Mouse (Mus musculus): ENCODE measurements around the gene Olfr417. TPM values are rescaled to one million over a fixed set of nuclear protein-coding genes. Genes with fewer than 3 reads are reported as not detected.

The Olfr417 gene
- polyA plus RNA-seq, 1 experiment, result not detected

- Histone ChIP-seq H3K27me3 (ENCODE audit: control insufficient read depth, insufficient read depth, insufficient read length) (no peaks in the 10 kb centered on the region), H3K36me3 (ENCODE audit: control insufficient read depth, insufficient read depth) (no peaks in the 10 kb centered on the region), H3ac (ENCODE audit: control insufficient read depth, insufficient read length) (no peak overlapping the region), H3K79me2 (ENCODE audit: control insufficient read depth, insufficient read depth) (no peaks in the 10 kb centered on the region), H3K4me3 (no peak overlapping the region), H3K4me2 (ENCODE audit: low read depth) (no peak overlapping the region)
- no peak for TF ChIP-seq MAX (IDR thresholded peaks at IDR 0.05; ENCODE audit: low read depth)
- TF ChIP-seq TCF12 (IDR thresholded peaks at IDR 0.05; ENCODE audit: insufficient read depth, poor library complexity, severe bottlenecking), result no peak
- TF ChIP-seq POLR2AphosphoS2 (IDR thresholded peaks at IDR 0.05; ENCODE audit: insufficient read length, low read depth), result no peak
- TF ChIP-seq USF1 (IDR thresholded peaks at IDR 0.05; ENCODE audit: low read depth), result no peak
- no peak for TF ChIP-seq MYOG (IDR thresholded peaks at IDR 0.05; ENCODE audit: control insufficient read depth in 1 of 3, insufficient read depth in 1 of 3, insufficient read length in 2 of 3, low read depth in 2 of 3)
- no peak for TF ChIP-seq REST (IDR thresholded peaks at IDR 0.05; ENCODE audit: insufficient read depth, insufficient read length)
- TF ChIP-seq CEBPB (IDR thresholded peaks at IDR 0.05; ENCODE audit: insufficient read depth, poor library complexity, severe bottlenecking), result no peak
- TF ChIP-seq MYOD1 (IDR thresholded peaks at IDR 0.05; ENCODE audit: control insufficient read depth in 1 of 3, insufficient read length in 2 of 3, low read depth in 2 of 3), result no peak
- TF ChIP-seq E2F4 (IDR thresholded peaks at IDR 0.05; ENCODE audit: insufficient read depth), result no peak
- no peak for TF ChIP-seq SRF (IDR thresholded peaks at IDR 0.05; ENCODE audit: control insufficient read depth, insufficient read length, low read depth)
- no peak for TF ChIP-seq TCF3 (IDR thresholded peaks at IDR 0.05; ENCODE audit: insufficient read length, low read depth)
- no peak for TF ChIP-seq POLR2A (IDR thresholded peaks at IDR 0.05; ENCODE audit: insufficient read length, low read depth)
These were observed 8.9 kb downstream of the Olfr417 start for GRCm38 (mm10) chr1:174373799-174374198.

GRCm38 (mm10) chr1:174390746-174391145 is 25.8 kb downstream of the Olfr417 start, which contains the start of gene Olfr248:
Olfr248 (plus strand) TSS chr1:174391046.
- Histone ChIP-seq H3K4me3 (no peak within 1 kb of the TSS), H3K79me2 (ENCODE audit: control insufficient read depth, insufficient read depth) (no peaks in the 10 kb centered on the region), H3K27me3 (ENCODE audit: control insufficient read depth, insufficient read depth, insufficient read length) (no peaks in the 10 kb centered on the region), H3ac (ENCODE audit: control insufficient read depth, insufficient read length) (no peak within 1 kb of the TSS), H3K4me2 (ENCODE audit: low read depth) (no peak within 1 kb of the TSS), H3K36me3 (ENCODE audit: control insufficient read depth, insufficient read depth) (no peaks in the 10 kb centered on the region)
- no peak for TF ChIP-seq MYOG (IDR thresholded peaks at IDR 0.05; ENCODE audit: control insufficient read depth in 1 of 3, insufficient read depth in 1 of 3, insufficient read length in 2 of 3, low read depth in 2 of 3)
- no peak for TF ChIP-seq E2F4 (IDR thresholded peaks at IDR 0.05; ENCODE audit: insufficient read depth)
- TF ChIP-seq MYOD1 (IDR thresholded peaks at IDR 0.05; ENCODE audit: control insufficient read depth in 1 of 3, insufficient read length in 2 of 3, low read depth in 2 of 3), result no peak
- no peak for TF ChIP-seq TCF3 (IDR thresholded peaks at IDR 0.05; ENCODE audit: insufficient read length, low read depth)
- no peak for TF ChIP-seq SRF (IDR thresholded peaks at IDR 0.05; ENCODE audit: control insufficient read depth, insufficient read length, low read depth)
- no peak for TF ChIP-seq USF1 (IDR thresholded peaks at IDR 0.05; ENCODE audit: low read depth)

GRCm38 (mm10) chr1:174422959-174423358 is 58.0 kb downstream of the Olfr417 start:
- Histone ChIP-seq H3K4me2 (ENCODE audit: low read depth) (no peak overlapping the region), H3ac (ENCODE audit: control insufficient read depth, insufficient read length) (no peak overlapping the region), H3K27me3 (ENCODE audit: control insufficient read depth, insufficient read depth, insufficient read length) (no peaks in the 10 kb centered on the region), H3K4me3 (no peak overlapping the region), H3K36me3 (ENCODE audit: control insufficient read depth, insufficient read depth) (no peaks in the 10 kb centered on the region), H3K79me2 (ENCODE audit: control insufficient read depth, insufficient read depth) (no peaks in the 10 kb centered on the region)
- TF ChIP-seq E2F4 (IDR thresholded peaks at IDR 0.05; ENCODE audit: insufficient read depth) (no peak), POLR2AphosphoS2 (IDR thresholded peaks at IDR 0.05; ENCODE audit: insufficient read length, low read depth) (no peak), MYOG (IDR thresholded peaks at IDR 0.05; ENCODE audit: control insufficient read depth in 1 of 3, insufficient read depth in 1 of 3, insufficient read length in 2 of 3, low read depth in 2 of 3) (no peak), MYOD1 (IDR thresholded peaks at IDR 0.05; ENCODE audit: control insufficient read depth in 1 of 3, insufficient read length in 2 of 3, low read depth in 2 of 3) (no peak), SRF (IDR thresholded peaks at IDR 0.05; ENCODE audit: control insufficient read depth, insufficient read length, low read depth) (no peak), REST (IDR thresholded peaks at IDR 0.05; ENCODE audit: insufficient read depth, insufficient read length) (no peak), POLR2A (IDR thresholded peaks at IDR 0.05; ENCODE audit: insufficient read length, low read depth) (no peak), TCF12 (IDR thresholded peaks at IDR 0.05; ENCODE audit: insufficient read depth, poor library complexity, severe bottlenecking) (no peak), TCF3 (IDR thresholded peaks at IDR 0.05; ENCODE audit: insufficient read length, low read depth) (no peak), MAX (IDR thresholded peaks at IDR 0.05; ENCODE audit: low read depth) (no peak), USF1 (IDR thresholded peaks at IDR 0.05; ENCODE audit: low read depth) (no peak), CEBPB (IDR thresholded peaks at IDR 0.05; ENCODE audit: insufficient read depth, poor library complexity, severe bottlenecking) (no peak)

- Histone ChIP-seq H3K36me3 (ENCODE audit: control insufficient read depth, insufficient read depth) (no peaks in the 10 kb centered on the region), H3K27me3 (ENCODE audit: control insufficient read depth, insufficient read depth, insufficient read length) (no peaks in the 10 kb centered on the region), H3K4me2 (ENCODE audit: low read depth) (no peak within 1 kb of the TSS), H3K79me2 (ENCODE audit: control insufficient read depth, insufficient read depth) (no peaks in the 10 kb centered on the region), H3K4me3 (no peak within 1 kb of the TSS), H3ac (ENCODE audit: control insufficient read depth, insufficient read length) (no peak within 1 kb of the TSS)
- TF ChIP-seq POLR2AphosphoS2 (IDR thresholded peaks at IDR 0.05; ENCODE audit: insufficient read length, low read depth) (no peak), MYOG (IDR thresholded peaks at IDR 0.05; ENCODE audit: control insufficient read depth in 1 of 3, insufficient read depth in 1 of 3, insufficient read length in 2 of 3, low read depth in 2 of 3) (no peak), TCF3 (IDR thresholded peaks at IDR 0.05; ENCODE audit: insufficient read length, low read depth) (no peak), POLR2A (IDR thresholded peaks at IDR 0.05; ENCODE audit: insufficient read length, low read depth) (no peak), CEBPB (IDR thresholded peaks at IDR 0.05; ENCODE audit: insufficient read depth, poor library complexity, severe bottlenecking) (no peak), TCF12 (IDR thresholded peaks at IDR 0.05; ENCODE audit: insufficient read depth, poor library complexity, severe bottlenecking) (no peak), USF1 (IDR thresholded peaks at IDR 0.05; ENCODE audit: low read depth) (no peak), E2F4 (IDR thresholded peaks at IDR 0.05; ENCODE audit: insufficient read depth) (no peak), MYOD1 (IDR thresholded peaks at IDR 0.05; ENCODE audit: control insufficient read depth in 1 of 3, insufficient read length in 2 of 3, low read depth in 2 of 3) (no peak), SRF (IDR thresholded peaks at IDR 0.05; ENCODE audit: control insufficient read depth, insufficient read length, low read depth) (no peak), MAX (IDR thresholded peaks at IDR 0.05; ENCODE audit: low read depth) (no peak), REST (IDR thresholded peaks at IDR 0.05; ENCODE audit: insufficient read depth, insufficient read length) (no peak)
These were observed 58.8 kb downstream of the Olfr417 start, which contains the start of gene Olfr414 for GRCm38 (mm10) chr1:174423764-174424163. Olfr414 (plus strand) TSS chr1:174424064.

Other genes with a start within 250 kb of the Olfr417 start
- gene Olfr231, start 244.0 kb upstream of the Olfr417 start, polyA plus RNA-seq (2012; fragmentation: generic; extraction: Trizol), result not detected
- gene Olfr424, start 233.6 kb upstream of the Olfr417 start, polyA plus RNA-seq (2012; fragmentation: generic; extraction: Trizol), result not detected
- not detected for gene Olfr420, start 209.5 kb upstream of the Olfr417 start, polyA plus RNA-seq (2012; fragmentation: generic; extraction: Trizol)
- gene Spta1, start 192.3 kb upstream of the Olfr417 start, polyA plus RNA-seq (2012; fragmentation: generic; extraction: Trizol), result 0.04 TPM
- gene Olfr419, start 113.1 kb upstream of the Olfr417 start, polyA plus RNA-seq (2012; fragmentation: generic; extraction: Trizol), result not detected
- not detected for gene Mptx1, start 34.6 kb upstream of the Olfr417 start, polyA plus RNA-seq (2012; fragmentation: generic; extraction: Trizol)
- gene Olfr248, start 25.9 kb downstream of the Olfr417 start, polyA plus RNA-seq (2012; fragmentation: generic; extraction: Trizol), result not detected
- not detected for gene Olfr414, start 58.9 kb downstream of the Olfr417 start, polyA plus RNA-seq (2012; fragmentation: generic; extraction: Trizol)
- gene Olfr220, start 77.0 kb downstream of the Olfr417 start, polyA plus RNA-seq (2012; fragmentation: generic; extraction: Trizol), result not detected
- not detected for gene Fmn2, start 136.7 kb downstream of the Olfr417 start, polyA plus RNA-seq (2012; fragmentation: generic; extraction: Trizol)